Mouse (Mus musculus) mesoderm, embryonic 11.5 days (tissue): ENCODE data around the gene Zfp114.

Experiments used
- DNase-seq: peaks from one replicate; pipeline ENCODE4 v3.0.0-alpha.2; 2012; ENCODE audit warnings: low read depth, low spot score

The Zfp114 gene

DNA sequence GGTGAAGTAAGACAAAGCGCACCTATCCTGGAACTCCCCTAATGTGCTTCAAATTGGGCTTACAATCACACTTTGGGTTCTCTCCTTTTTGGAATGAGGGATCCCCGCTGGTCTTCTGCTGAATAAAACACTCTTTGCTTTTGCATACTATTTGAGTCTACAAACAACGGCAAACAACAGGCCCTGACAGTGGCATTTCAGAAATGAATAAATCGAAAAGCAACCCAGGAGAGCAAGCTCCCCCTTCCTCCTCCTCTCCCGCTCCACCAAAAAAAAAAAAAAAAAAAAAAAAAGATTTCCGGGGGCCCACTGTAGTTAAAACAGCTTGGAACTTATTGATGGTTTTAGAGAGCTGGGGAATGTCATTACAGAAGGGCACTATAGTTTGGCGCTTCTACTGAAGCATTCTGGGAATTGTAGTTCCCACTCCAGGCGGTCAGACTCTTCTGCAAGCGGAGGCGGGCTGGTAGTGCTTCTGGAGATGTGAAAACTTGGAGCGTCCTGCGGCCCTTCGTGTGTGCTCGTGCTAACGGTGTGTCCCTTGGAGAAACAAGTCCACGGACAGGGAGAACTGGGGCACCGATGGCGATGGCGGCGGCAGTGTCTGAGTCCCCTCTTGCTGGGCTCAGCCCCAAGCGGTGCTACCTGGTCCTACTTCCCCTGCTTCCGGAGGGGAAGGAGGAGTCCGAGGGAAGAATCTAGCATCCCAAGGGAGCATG, at the start of gene Zfp114:
Gene Zfp114, plus strand, starts transcription at position 443 of the 719 bp plus-strand sequence.
- DNase-seq: peak; percentile 85

DNA sequence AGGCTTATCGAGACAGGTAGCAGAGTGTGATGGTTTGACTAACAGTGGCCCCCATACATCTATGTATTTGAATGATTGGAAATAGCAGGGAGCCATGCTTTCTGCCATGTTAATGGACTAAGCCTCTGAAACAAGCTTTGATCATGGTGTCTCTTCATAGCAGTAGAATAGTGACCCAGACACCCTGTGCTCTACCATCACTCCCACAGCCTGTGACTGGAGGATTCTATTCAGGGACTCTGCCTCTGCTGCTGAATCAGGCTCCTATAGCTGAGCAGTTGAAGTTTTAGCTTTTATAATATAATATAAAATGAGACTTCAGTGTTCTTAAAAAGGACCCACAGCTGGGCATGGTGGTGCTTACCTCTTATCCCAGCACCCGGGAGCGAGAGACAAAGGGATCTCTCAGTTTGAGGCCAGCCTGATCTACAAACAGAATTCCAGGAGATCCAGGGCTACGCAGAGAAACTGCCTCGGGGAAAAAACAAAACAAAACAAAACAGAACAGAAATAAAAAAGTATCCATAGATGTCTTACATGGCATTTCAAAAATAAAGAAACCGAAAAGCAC, 41.4 kb upstream of the Zfp114 start:
- DNase-seq: no peak

DNA sequence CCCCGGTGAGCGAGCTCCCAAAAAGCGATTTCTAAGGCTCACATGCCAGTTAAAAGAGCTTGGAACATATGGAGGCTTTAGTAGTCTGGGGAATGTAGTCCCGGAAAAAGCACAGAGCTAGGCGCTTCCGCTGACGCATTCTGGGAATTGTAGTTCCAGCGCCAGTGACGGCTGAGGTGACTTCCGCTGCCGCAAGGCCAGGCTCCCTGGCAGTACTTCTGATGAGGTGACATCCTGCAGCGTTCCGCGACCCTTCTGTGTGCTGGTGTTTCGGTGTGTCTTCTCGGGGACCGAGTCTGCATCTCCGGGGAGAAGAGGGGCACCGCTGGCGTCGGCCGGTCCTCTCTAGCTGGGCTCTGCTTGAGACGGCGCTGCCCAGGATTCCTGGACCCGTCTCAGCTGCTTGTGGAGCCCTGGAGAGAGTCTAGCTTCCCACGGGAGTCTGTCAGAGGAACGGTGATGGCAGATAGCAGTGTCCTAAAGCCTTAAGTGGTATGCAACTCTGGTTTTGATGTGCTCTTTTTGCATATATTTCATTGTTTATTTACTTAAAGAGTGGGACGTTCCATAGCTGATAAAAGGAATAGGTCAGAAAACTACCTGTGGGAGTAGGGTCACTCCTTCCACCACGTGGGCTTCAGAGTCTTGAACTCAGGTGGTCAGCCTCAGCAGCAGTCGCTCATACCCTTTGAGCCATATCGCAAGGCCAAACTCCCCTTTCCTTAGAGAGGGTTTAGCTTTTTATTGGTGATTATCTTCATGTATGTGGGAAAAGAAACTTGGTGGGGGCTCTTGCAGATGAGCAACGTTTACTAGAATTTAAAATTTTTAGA, 40.6 kb upstream of the Zfp114 start, which contains the start of gene Zfp235:
Gene Zfp235, plus strand, starts transcription at position 174 of the 833 bp plus-strand sequence.
- DNase-seq: peak; percentile 87

DNA sequence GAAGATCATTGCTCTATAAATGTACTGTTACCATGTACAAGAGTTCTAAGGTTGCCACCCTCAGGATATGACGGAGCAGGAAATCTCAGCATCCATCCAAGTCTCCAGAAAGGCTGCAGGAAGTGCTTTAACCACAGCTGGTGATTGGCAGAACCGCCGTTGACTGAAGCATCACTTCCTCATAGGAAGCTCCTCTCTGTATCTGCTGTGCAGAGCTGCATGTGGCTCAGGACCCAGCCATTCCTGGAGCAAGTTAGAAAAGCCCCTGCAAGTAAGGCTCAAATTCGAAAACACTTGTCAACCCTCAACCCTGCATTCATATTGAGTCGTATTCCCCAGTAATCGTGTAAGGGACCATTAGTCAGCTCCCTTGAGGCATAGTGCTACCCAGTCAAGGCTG, 32.3 kb upstream of the Zfp114 start:
- DNase-seq: no peak

DNA sequence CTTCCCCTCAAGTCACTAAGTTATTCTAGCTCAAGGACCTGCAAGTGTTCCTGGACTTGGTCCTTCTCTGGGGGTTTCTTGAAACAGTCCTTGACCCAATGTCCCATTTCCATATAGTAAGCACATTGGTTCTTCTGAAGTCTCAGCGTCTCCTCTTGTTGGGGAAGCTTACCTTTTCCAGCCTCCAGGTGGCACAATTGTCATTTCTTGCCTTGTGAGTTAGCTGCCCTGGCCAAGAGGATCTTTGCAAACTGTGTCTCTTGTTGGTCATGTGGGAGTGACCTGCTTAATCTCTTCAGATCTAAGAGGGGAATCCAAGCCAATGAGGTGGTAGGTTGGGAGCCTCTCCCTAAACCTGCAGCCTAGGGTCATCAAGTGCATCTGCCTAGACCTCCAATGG, 21.6 kb upstream of the Zfp114 start:
- DNase-seq: peak; percentile 9

DNA sequence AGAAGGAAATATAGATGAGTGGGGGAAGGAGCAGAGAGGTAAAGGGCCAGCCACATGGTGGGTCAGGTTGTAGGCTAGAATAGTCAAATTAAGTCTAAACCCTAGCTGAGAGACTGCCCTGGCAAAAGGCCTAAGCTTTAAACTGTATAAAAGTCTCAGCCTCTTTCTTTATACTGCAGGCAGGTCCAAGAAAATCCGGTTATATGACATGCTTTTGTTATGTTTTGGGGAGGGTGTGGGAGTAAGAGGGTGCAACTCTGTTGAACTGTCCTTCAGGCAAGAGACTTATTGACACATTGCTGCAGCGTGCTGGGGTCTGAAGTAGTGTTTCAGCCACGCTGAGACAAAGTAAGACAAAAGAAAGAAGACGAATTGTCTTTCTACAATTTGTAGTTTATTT, 2.7 kb upstream of the Zfp114 start:
- no peak for DNase-seq

DNA sequence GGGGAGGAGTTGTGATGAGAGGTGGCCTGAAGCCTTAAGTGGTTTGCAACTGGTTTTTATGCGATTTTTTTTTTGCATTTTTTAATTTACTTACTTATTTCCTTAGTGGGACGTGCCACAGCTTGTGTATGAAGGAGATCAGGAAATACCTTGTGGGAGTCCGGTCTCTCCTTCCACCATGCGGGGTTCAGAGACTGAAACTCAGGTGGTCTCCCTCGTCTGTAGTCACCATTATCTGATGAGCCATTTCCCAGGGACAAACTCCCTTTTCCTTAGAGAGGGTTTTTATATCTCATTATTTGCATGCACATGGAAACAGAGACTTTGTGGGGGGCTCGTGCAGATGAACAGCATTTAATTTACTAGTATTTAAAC, 464 bp downstream of the Zfp114 start:
- no peak for DNase-seq

DNA sequence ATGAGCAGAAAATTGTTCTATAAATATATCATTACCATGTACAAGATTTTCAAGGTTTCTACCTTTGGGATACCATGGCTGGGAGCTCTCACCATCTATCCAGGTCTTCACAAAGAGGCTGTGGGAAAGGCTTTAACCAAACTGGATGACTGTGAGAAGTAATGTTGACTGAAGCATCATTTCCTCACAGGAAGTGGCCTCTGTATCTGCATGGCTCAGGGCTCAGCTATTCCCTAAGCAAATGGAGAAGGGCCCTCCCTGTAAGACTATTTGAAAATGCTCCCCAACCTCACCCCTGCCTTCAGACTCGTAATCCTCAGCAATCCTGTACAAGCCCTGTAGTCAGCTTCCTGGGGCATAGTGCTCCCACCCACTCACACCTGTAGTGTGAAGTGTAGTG, 12.8 kb downstream of the Zfp114 start:
- no peak for DNase-seq

DNA sequence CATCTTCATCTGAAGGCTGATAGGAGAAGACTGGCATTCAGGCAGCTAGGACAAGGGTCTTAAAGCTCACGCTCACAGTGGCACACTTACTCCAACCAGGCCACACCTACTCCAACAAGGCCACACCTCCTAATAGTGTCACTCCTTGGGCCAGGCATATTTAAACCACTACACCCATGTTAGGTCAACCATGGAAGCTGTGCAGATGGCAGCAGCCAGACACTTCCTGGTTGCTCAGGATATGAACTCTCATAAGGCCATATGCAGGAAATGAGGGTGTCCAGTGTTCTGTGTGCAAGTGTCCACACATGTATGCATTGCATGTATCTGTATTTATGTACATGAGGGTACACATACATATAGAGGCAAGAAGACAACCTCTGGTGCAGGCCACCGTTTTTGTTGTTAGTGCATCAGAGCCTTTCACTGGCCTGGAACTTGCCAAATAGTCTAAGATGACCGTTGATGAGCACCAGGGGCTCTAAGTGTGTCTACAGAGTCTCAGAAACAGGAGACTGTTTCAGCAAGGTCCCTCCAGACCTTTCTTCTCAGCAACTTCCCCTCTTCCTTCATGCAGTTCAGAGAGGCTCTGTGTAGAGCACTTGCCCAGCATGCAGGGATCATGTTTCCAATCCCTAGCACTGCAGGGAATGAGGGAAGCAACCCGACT, 14.2 kb downstream of the Zfp114 start:
- no peak for DNase-seq

DNA sequence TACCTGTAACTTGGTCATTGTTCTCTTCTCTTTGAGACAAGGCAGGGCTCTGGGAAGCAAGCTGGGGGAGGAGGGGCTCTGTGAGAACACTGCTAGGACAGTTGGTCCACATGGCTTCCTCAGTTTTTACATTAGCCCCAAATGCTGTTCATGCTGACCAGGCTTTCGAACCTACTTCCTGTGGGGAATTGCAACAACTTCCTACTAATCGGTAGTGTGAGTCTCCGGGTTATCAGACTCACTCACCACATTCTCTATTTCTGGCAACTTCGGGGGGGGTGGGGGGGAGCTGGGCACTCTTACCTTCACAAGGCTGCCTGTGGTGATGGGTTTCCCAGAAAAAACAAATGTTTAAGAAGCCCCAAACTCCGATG, 14.7 kb downstream of the Zfp114 start:
- DNase-seq: no peak

DNA sequence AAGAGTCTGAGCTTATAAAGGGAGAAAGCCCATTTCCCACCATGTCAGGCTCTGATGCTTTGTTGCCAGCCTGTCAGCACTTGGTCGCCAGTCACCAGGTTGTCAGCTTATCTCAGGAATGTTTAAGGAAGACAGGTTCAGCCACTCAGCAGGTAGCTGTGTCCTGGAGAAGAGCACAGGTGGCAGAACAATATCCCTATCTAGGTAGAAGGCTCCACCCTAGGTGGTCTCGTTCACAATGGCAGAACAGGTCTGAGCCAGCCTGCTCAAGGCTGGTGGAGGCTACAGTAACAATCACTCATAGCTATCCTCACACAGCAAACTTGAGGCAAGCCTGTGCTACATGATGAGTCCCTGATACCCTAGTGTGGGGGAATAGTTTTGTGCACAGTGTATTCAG, 16.5 kb downstream of the Zfp114 start:
- no peak for DNase-seq

DNA sequence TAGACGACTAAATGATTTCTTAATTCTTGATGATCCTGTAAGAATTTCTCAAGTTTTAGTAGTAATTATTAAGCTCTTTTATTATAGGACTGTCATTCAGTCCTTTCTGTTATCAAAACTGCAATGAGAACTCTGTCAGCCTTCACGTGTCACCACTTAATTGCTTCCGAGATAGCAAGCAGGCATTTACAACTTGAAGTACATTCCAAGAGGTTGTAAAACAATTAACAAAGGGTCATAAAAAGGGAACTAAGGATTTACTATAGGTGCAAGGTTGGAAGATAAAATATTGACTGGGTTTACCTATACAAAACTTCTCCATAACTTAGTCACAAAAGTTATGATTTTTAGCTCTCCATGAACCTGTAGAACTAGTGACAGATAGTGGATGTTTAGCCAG, 18.3 kb downstream of the Zfp114 start:
- no peak for DNase-seq

DNA sequence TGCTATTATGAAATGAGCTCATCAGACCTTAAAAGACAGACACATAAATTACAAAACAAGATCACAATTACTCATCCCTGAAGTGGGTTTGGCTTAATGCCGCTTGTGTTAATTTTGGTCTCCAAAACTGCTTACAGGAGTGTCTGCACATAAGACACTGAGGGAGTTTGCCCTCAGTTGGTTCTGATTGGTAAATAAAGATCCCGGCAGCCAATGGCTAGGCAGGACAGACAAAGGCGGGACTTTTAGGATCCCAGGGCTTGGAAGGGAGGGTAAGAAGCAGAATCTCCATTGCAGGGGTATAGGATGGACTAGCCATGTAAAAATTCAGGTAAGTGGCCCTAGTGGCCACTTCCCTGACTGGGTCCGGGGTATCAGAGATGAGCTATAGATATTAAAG, 22.1 kb downstream of the Zfp114 start:
- no peak for DNase-seq

DNA sequence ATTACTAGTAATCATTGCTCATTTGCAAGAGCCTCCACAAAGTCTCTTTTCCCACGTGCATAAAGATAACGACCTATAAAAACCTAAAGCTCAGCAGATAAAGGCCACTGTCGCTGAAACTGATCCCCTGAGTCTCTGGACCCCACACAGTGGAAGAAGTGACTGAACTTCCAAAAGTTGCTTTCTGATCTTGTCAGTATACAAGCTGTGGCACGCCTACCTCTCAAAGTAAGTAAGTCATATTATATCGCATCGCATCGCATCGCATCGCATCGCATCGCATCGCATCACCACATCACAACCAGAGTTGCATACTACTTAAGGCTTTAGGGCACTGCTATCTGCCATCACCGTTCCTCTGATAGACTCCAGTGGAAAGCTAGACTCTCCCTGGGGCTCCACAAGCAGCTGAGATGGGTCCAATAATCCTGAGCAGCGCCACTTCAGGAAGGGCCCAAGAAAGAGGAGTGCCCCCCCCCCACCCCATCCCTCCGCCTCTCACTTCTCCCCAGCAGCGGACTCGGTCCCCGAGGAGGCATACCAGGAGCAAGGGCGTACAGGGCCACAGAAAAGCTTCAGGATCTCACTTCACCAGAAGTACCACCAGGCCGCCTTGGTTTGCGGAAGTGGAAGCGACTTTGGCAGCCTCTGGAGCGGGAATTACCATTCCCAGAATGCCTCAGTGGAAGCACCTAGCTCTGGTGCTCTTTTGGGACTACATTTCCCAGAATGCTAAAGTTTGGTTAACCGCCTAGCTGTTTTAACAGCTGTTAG, 32.8 kb downstream of the Zfp114 start:
- peak; percentile 79 for DNase-seq

DNA sequence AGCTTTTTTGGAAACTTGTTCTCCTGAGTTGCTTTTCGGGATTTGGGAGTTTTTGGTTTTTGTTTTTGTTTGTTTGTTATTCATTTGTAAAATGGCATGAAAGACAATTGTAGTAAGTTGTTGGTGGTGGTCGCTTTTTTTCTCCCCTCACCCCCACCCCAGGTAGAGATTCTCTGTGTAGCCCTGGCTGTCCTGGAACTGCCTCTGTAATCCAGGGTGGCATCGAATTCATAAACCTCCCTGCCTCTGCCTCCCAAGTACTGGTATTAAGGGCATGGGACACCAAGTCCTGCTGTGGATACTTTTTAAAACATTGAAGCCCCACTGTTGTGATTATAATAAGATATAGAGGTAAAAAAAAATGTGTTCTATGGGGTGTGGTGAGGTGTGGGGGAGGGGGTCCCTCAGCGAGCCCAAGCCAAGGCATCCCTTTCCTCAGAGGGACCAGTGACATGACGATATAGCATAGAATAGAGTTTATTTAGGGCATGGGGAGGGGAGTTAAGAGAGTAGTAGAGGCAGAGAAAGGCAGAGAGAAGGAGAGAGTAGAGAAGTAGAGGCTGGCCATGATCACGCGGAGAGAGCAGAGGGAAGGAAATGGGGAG, 33.5 kb downstream of the Zfp114 start:
- no peak for DNase-seq

DNA sequence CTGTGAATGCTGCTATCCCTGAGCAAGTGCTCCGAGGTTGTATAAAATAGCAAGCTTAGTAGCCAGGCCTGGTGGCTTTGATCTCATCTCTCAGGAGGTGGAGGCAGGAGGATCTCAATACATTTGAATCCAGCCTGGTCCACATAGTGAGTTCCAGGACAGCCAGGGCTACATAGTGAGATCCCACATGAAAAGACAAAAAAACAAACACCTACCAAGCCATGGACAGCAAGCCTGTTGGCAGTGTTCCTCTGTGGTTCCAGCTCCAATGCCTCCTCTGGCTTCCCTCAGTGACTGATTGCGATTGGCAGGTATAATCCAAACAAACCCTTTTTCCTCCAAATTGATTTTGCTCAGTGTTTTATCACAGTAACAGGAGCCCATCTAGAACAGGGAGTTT, 35.4 kb downstream of the Zfp114 start:
- DNase-seq: no peak

DNA sequence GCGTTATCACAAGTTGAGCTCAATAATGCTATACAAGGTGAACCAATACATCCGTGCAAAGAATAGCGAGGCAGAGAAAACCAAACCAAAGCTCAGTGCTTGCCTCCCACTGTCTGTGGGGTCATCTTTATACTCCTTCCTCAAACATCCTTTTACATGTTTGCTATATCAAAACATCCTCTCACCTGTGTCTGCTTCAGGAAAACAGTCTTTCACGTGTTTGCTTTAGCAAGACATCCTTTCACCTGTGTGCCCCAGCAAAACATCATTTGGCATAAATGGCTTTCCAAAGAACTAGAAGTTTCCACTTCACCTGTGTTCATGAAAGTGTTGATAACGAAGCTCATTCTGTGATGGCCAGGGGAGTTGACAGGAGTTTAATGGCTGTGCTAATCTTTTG, 36.5 kb downstream of the Zfp114 start, which contains the start of gene Zfp111:
Gene Zfp111, minus strand, starts transcription at position 101 of the 400 bp plus-strand sequence.
- no peak for DNase-seq
